Mouse (Mus musculus) lung, embryonic 16.5 days (tissue): ENCODE measurements at regions not wholly inside any gene's neighbourhood (a gene's known extent, or its start where the extent isn't known, plus 50 kb on each side); places are given as distances from the start of the nearest gene placed in this dataset.

ENCODE experiments used
- ATAC-seq: fragments of 200-750 bp; cut with Nextera tagmentation; 2 replicates; pipeline ENCODE4 v1.8.0; 2017; ENCODE audit warnings: low read depth, mild to moderate bottlenecking, moderate library complexity
- H3K27ac ChIP-seq: fragments of 300-500 bp; sonication (generic); 2 replicates; pipeline ENCODE4 v1.5.1; 2014; ENCODE audit warnings: mild to moderate bottlenecking, control low read depth, low read length
- H3K27me3 ChIP-seq: fragments of 300-500 bp; sonication (generic); 2 replicates; pipeline ENCODE4 v1.6.1; 2014; ENCODE audit warnings: low read depth, low read length, mixed read lengths; ENCODE audit not compliant: control insufficient read depth, insufficient read depth
- H3K36me3 ChIP-seq: fragments of 300-500 bp; sonication (generic); 2 replicates; pipeline ENCODE4 v1.6.1; 2014; ENCODE audit warnings: low read length; ENCODE audit not compliant: control insufficient read depth, insufficient read depth
- H3K4me1 ChIP-seq: fragments of 300-500 bp; sonication (generic); replicated peaks from 2 replicates; pipeline ENCODE4 v1.6.1; 2014; ENCODE audit warnings: low read length, mixed read lengths; ENCODE audit not compliant: control insufficient read depth, insufficient read depth
- H3K4me2 ChIP-seq: fragments of 300-500 bp; sonication (generic); 2 replicates; pipeline ENCODE4 v1.6.1; 2014; ENCODE audit warnings: low read depth, low read length, control low read depth
- H3K4me3 ChIP-seq: fragments of 300-500 bp; sonication (generic); 2 replicates; pipeline ENCODE4 v1.5.1; 2014; ENCODE audit warnings: mild to moderate bottlenecking, low read length, control low read depth
- H3K9ac ChIP-seq: fragments of 300-500 bp; sonication (generic); 2 replicates; pipeline ENCODE4 v1.6.1; 2014; ENCODE audit warnings: low read length, control low read depth
- H3K9me3 ChIP-seq: fragments of 300-500 bp; sonication (generic); 2 replicates; pipeline ENCODE4 v1.6.1; 2016; ENCODE audit warnings: low read length; ENCODE audit not compliant: control insufficient read depth
- WGBS: fragments of 180-500 bp; shearing (Covaris S2); extraction: QIAGEN DNeasy Blood & Tissue Kit; methylation state at CpG from one replicate; pipeline ENCODE4 v1.1.7; 2014; 5-methylcytosine and 5-hydroxymethylcytosine counted together

- 43% methylated on average over 9 of the region's 9 CpGs for WGBS
- H3K4me2 ChIP-seq = no peak overlapping the region
- no peaks in the 10 kb centered on the region for H3K27me3 ChIP-seq
- H3K9me3 ChIP-seq = no peaks in the 10 kb centered on the region
- no peaks in the 10 kb centered on the region for H3K4me1 ChIP-seq
- H3K36me3 ChIP-seq = no peaks in the 10 kb centered on the region
- no peak overlapping the region for H3K4me3 ChIP-seq
- peak; percentile 89 for ATAC-seq
- H3K9ac ChIP-seq = no peak overlapping the region
- H3K27ac ChIP-seq = no peak overlapping the region
Measured at GRCm38 (mm10) chr11:7975845-7976244, 688.5 kb downstream of the Tns3 start.

GRCm38 (mm10) chr11:7949931-7950330 lies 714.4 kb downstream of the Tns3 start:
- Histone ChIP-seq H3K4me3 (no peak overlapping the region), H3K36me3 (no peaks in the 10 kb centered on the region), H3K9ac (no peak overlapping the region), H3K9me3 (no peaks in the 10 kb centered on the region), H3K4me2 (no peak overlapping the region), H3K27me3 (no peaks in the 10 kb centered on the region), H3K27ac (no peak overlapping the region), H3K4me1 (no peaks in the 10 kb centered on the region)
- no peak for ATAC-seq

- Histone ChIP-seq H3K36me3 (no peaks in the 10 kb centered on the region), H3K9ac (no peak overlapping the region), H3K27ac (no peak overlapping the region), H3K4me3 (no peak overlapping the region), H3K27me3 (no peaks in the 10 kb centered on the region), H3K4me1 (no peaks in the 10 kb centered on the region), H3K4me2 (no peak overlapping the region), H3K9me3 (no peaks in the 10 kb centered on the region)
- 70% methylated on average over 6 of the region's 6 CpGs for WGBS
- no peak for ATAC-seq
Measured at GRCm38 (mm10) chr11:7949201-7949875, 715.0 kb downstream of the Tns3 start.

GRCm38 (mm10) chr11:7944956-7945515 lies 719.3 kb downstream of the Tns3 start:
- H3K27ac ChIP-seq = no peak overlapping the region
- H3K9me3 ChIP-seq = no peaks in the 10 kb centered on the region
- H3K4me3 ChIP-seq = no peak overlapping the region
- H3K9ac ChIP-seq = no peak overlapping the region
- WGBS = 67% methylated on average over 5 of the region's 5 CpGs
- H3K4me2 ChIP-seq = no peak overlapping the region
- no peak for ATAC-seq
- H3K4me1 ChIP-seq = no peaks in the 10 kb centered on the region
- H3K36me3 ChIP-seq = no peaks in the 10 kb centered on the region
- H3K27me3 ChIP-seq = no peaks in the 10 kb centered on the region

- Histone ChIP-seq H3K36me3 (no peaks in the 10 kb centered on the region), H3K4me1 (no peaks in the 10 kb centered on the region), H3K27ac (no peak overlapping the region), H3K9me3 (no peaks in the 10 kb centered on the region), H3K4me3 (no peak overlapping the region), H3K4me2 (no peak overlapping the region), H3K9ac (no peak overlapping the region), H3K27me3 (no peaks in the 10 kb centered on the region)
- WGBS = 73% methylated on average over 4 of the region's 4 CpGs
- no peak for ATAC-seq
Measured at GRCm38 (mm10) chr11:7944373-7944772, 720.0 kb downstream of the Tns3 start.

- WGBS = 70% methylated on average over 3 of the region's 3 CpGs
- Histone ChIP-seq H3K27me3 (no peaks in the 10 kb centered on the region), H3K36me3 (no peaks in the 10 kb centered on the region), H3K27ac (no peak overlapping the region), H3K4me2 (no peak overlapping the region), H3K9me3 (no peaks in the 10 kb centered on the region), H3K4me1 (no peaks in the 10 kb centered on the region), H3K9ac (no peak overlapping the region), H3K4me3 (no peak overlapping the region)
- ATAC-seq = no peak
Measured at GRCm38 (mm10) chr11:7933611-7934010, 719.9 kb upstream of the Igfbp3 start.

- no peaks in the 10 kb centered on the region for H3K4me1 ChIP-seq
- no peaks in the 10 kb centered on the region for H3K36me3 ChIP-seq
- WGBS = 57% methylated on average over 5 of the region's 5 CpGs
- H3K9me3 ChIP-seq = no peaks in the 10 kb centered on the region
- no peak overlapping the region for H3K4me3 ChIP-seq
- H3K27ac ChIP-seq = no peak overlapping the region
- no peak overlapping the region for H3K4me2 ChIP-seq
- peak; percentile 87 for ATAC-seq
- H3K27me3 ChIP-seq = no peaks in the 10 kb centered on the region
- no peak overlapping the region for H3K9ac ChIP-seq
Measured at GRCm38 (mm10) chr11:7932638-7933037, 718.9 kb upstream of the Igfbp3 start.

GRCm38 (mm10) chr11:7931064-7931797 lies 717.5 kb upstream of the Igfbp3 start:
- Histone ChIP-seq H3K27me3 (no peaks in the 10 kb centered on the region), H3K9ac (no peak overlapping the region), H3K36me3 (no peaks in the 10 kb centered on the region), H3K4me3 (no peak overlapping the region), H3K4me1 (no peaks in the 10 kb centered on the region), H3K9me3 (no peaks in the 10 kb centered on the region), H3K27ac (no peak overlapping the region), H3K4me2 (no peak overlapping the region)
- ATAC-seq = no peak
- WGBS = 100% methylated on average over 3 of the region's 3 CpGs

GRCm38 (mm10) chr11:7927676-7928075 lies 714.0 kb upstream of the Igfbp3 start:
- no peak overlapping the region for H3K27ac ChIP-seq
- ATAC-seq = no peak
- H3K4me3 ChIP-seq = no peak overlapping the region
- no peaks in the 10 kb centered on the region for H3K36me3 ChIP-seq
- H3K4me1 ChIP-seq = no peaks in the 10 kb centered on the region
- H3K27me3 ChIP-seq = no peaks in the 10 kb centered on the region
- no peaks in the 10 kb centered on the region for H3K9me3 ChIP-seq
- H3K9ac ChIP-seq = no peak overlapping the region
- no peak overlapping the region for H3K4me2 ChIP-seq
